Mouse (Mus musculus): ENCODE measurements at regions not wholly inside any gene's neighbourhood (a gene's known extent, or its start where the extent isn't known, plus 50 kb on each side); places are given as distances from the start of the nearest gene placed in this dataset.

GRCm38 (mm10) chr8:34756916-34757315, 645.4 kb upstream of the Gm10131 start:
- Histone ChIP-seq H3K36me3 (ENCODE audit: control insufficient read depth, insufficient read depth, low read length) (no peaks in the 10 kb centered on the region), H3K9ac (replicated peaks; ENCODE audit: low read depth, low read length) (no peak overlapping the region), H3K4me1 (ENCODE audit: control insufficient read depth, insufficient read depth, low read length) (no peaks in the 10 kb centered on the region), H3K4me3 (ENCODE audit: low read depth, low read length) (no peak overlapping the region), H3K27me3 (ENCODE audit: control insufficient read depth, insufficient read depth, low read length) (no peaks in the 10 kb centered on the region), H3K9me3 (ENCODE audit: control insufficient read depth, low read depth, low read length) (no peaks in the 10 kb centered on the region), H3K4me2 (replicated peaks; ENCODE audit: low read depth, low read length) (no peak overlapping the region), H3K27ac (ENCODE audit: low read length) (no peak overlapping the region)
- WGBS = 97% methylated on average over 2 of the region's 2 CpGs
- no peak for ATAC-seq (ENCODE audit: insufficient number of reproducible peaks, insufficient read depth, low FRiP score, low read depth)

GRCm38 (mm10) chr8:34756171-34756570, 644.6 kb upstream of the Gm10131 start:
- Histone ChIP-seq H3K4me1 (ENCODE audit: control insufficient read depth, insufficient read depth, low read length) (no peaks in the 10 kb centered on the region), H3K4me3 (ENCODE audit: low read depth, low read length) (no peak overlapping the region), H3K4me2 (replicated peaks; ENCODE audit: low read depth, low read length) (no peak overlapping the region), H3K36me3 (ENCODE audit: control insufficient read depth, insufficient read depth, low read length) (no peaks in the 10 kb centered on the region), H3K9ac (replicated peaks; ENCODE audit: low read depth, low read length) (no peak overlapping the region), H3K27ac (ENCODE audit: low read length) (no peak overlapping the region), H3K9me3 (ENCODE audit: control insufficient read depth, low read depth, low read length) (no peaks in the 10 kb centered on the region), H3K27me3 (ENCODE audit: control insufficient read depth, insufficient read depth, low read length) (no peaks in the 10 kb centered on the region)
- 91% methylated on average over 4 of the region's 4 CpGs for WGBS
- no peak for ATAC-seq (ENCODE audit: insufficient number of reproducible peaks, insufficient read depth, low FRiP score, low read depth)

- Histone ChIP-seq H3K4me3 (ENCODE audit: low read depth, low read length) (no peak overlapping the region), H3K27ac (ENCODE audit: low read length) (no peak overlapping the region), H3K4me1 (ENCODE audit: control insufficient read depth, insufficient read depth, low read length) (no peaks in the 10 kb centered on the region), H3K27me3 (ENCODE audit: control insufficient read depth, insufficient read depth, low read length) (no peaks in the 10 kb centered on the region), H3K9me3 (ENCODE audit: control insufficient read depth, low read depth, low read length) (no peaks in the 10 kb centered on the region), H3K36me3 (ENCODE audit: control insufficient read depth, insufficient read depth, low read length) (no peaks in the 10 kb centered on the region), H3K9ac (replicated peaks; ENCODE audit: low read depth, low read length) (no peak overlapping the region), H3K4me2 (replicated peaks; ENCODE audit: low read depth, low read length) (no peak overlapping the region)
- WGBS = 83% methylated on average over 4 of the region's 4 CpGs
- ATAC-seq (ENCODE audit: insufficient number of reproducible peaks, insufficient read depth, low FRiP score, low read depth) = no peak
Observed at GRCm38 (mm10) chr8:34755480-34755879, 643.9 kb upstream of the Gm10131 start.

- no peak for ATAC-seq (ENCODE audit: insufficient number of reproducible peaks, insufficient read depth, low FRiP score, low read depth)
Observed at GRCm38 (mm10) chr8:34753046-34753445, 641.5 kb upstream of the Gm10131 start.

GRCm38 (mm10) chr8:34748521-34748920, 637.0 kb upstream of the Gm10131 start:
- whole genome bisulfite sequencing = 73% methylated on average over 8 of the region's 8 CpGs
- H3K27me3 ChIP-seq (ENCODE audit: control insufficient read depth, insufficient read depth, low read length) = no peaks in the 10 kb centered on the region
- H3K36me3 ChIP-seq (ENCODE audit: control insufficient read depth, insufficient read depth, low read length) = no peaks in the 10 kb centered on the region
- no peak overlapping the region for H3K4me2 ChIP-seq (replicated peaks; ENCODE audit: low read depth, low read length)
- H3K4me3 ChIP-seq (ENCODE audit: low read depth, low read length) = no peak overlapping the region
- no peak overlapping the region for H3K9ac ChIP-seq (replicated peaks; ENCODE audit: low read depth, low read length)
- ATAC-seq (ENCODE audit: insufficient number of reproducible peaks, insufficient read depth, low FRiP score, low read depth) = no peak
- H3K4me1 ChIP-seq (ENCODE audit: control insufficient read depth, insufficient read depth, low read length) = no peaks in the 10 kb centered on the region
- H3K9me3 ChIP-seq (ENCODE audit: control insufficient read depth, low read depth, low read length) = no peaks in the 10 kb centered on the region
- H3K27ac ChIP-seq (ENCODE audit: low read length) = no peak overlapping the region

More at GRCm38 (mm10) chr8:34753046-34753445, 641.5 kb upstream of the Gm10131 start:
- Histone ChIP-seq H3K9me3 (ENCODE audit: control insufficient read depth, low read depth, low read length) (no peaks in the 10 kb centered on the region), H3K4me3 (ENCODE audit: low read depth, low read length) (no peak overlapping the region), H3K27ac (ENCODE audit: low read length) (no peak overlapping the region), H3K27me3 (ENCODE audit: control insufficient read depth, insufficient read depth, low read length) (no peaks in the 10 kb centered on the region), H3K36me3 (ENCODE audit: control insufficient read depth, insufficient read depth, low read length) (no peaks in the 10 kb centered on the region), H3K4me2 (replicated peaks; ENCODE audit: low read depth, low read length) (no peak overlapping the region), H3K4me1 (ENCODE audit: control insufficient read depth, insufficient read depth, low read length) (no peaks in the 10 kb centered on the region), H3K9ac (replicated peaks; ENCODE audit: low read depth, low read length) (no peak overlapping the region)
- 48% methylated on average over 10 of the region's 10 CpGs for WGBS

- no peaks in the 10 kb centered on the region for H3K9me3 ChIP-seq (ENCODE audit: control insufficient read depth, low read depth, low read length)
- H3K9ac ChIP-seq (replicated peaks; ENCODE audit: low read depth, low read length) = no peak overlapping the region
- H3K4me1 ChIP-seq (ENCODE audit: control insufficient read depth, insufficient read depth, low read length) = no peaks in the 10 kb centered on the region
- H3K4me2 ChIP-seq (replicated peaks; ENCODE audit: low read depth, low read length) = no peak overlapping the region
- H3K4me3 ChIP-seq (ENCODE audit: low read depth, low read length) = no peak overlapping the region
- no peak overlapping the region for H3K27ac ChIP-seq (ENCODE audit: low read length)
- ATAC-seq (ENCODE audit: insufficient number of reproducible peaks, insufficient read depth, low FRiP score, low read depth) = no peak
- 93% methylated on average over 7 of the region's 7 CpGs for WGBS
- H3K36me3 ChIP-seq (ENCODE audit: control insufficient read depth, insufficient read depth, low read length) = no peaks in the 10 kb centered on the region
- H3K27me3 ChIP-seq (ENCODE audit: control insufficient read depth, insufficient read depth, low read length) = no peaks in the 10 kb centered on the region
Observed at GRCm38 (mm10) chr8:34745706-34746105, 634.2 kb upstream of the Gm10131 start.

- Histone ChIP-seq H3K4me2 (replicated peaks; ENCODE audit: low read depth, low read length) (no peak overlapping the region), H3K9ac (replicated peaks; ENCODE audit: low read depth, low read length) (no peak overlapping the region), H3K4me3 (ENCODE audit: low read depth, low read length) (no peak overlapping the region), H3K4me1 (ENCODE audit: control insufficient read depth, insufficient read depth, low read length) (no peaks in the 10 kb centered on the region), H3K9me3 (ENCODE audit: control insufficient read depth, low read depth, low read length) (no peaks in the 10 kb centered on the region), H3K27me3 (ENCODE audit: control insufficient read depth, insufficient read depth, low read length) (no peaks in the 10 kb centered on the region), H3K27ac (ENCODE audit: low read length) (no peak overlapping the region), H3K36me3 (ENCODE audit: control insufficient read depth, insufficient read depth, low read length) (no peaks in the 10 kb centered on the region)
- WGBS = 60% methylated on average over 4 of the region's 4 CpGs
- no peak for ATAC-seq (ENCODE audit: insufficient number of reproducible peaks, insufficient read depth, low FRiP score, low read depth)
Observed at GRCm38 (mm10) chr8:34744682-34745081, 633.1 kb upstream of the Gm10131 start.

- no peaks in the 10 kb centered on the region for H3K36me3 ChIP-seq (ENCODE audit: control insufficient read depth, insufficient read depth, low read length)
- no peak overlapping the region for H3K4me3 ChIP-seq (ENCODE audit: low read depth, low read length)
- H3K9ac ChIP-seq (replicated peaks; ENCODE audit: low read depth, low read length) = no peak overlapping the region
- ATAC-seq (ENCODE audit: insufficient number of reproducible peaks, insufficient read depth, low FRiP score, low read depth) = no peak
- H3K27me3 ChIP-seq (ENCODE audit: control insufficient read depth, insufficient read depth, low read length) = no peaks in the 10 kb centered on the region
- no peaks in the 10 kb centered on the region for H3K9me3 ChIP-seq (ENCODE audit: control insufficient read depth, low read depth, low read length)
- no peaks in the 10 kb centered on the region for H3K4me1 ChIP-seq (ENCODE audit: control insufficient read depth, insufficient read depth, low read length)
- H3K27ac ChIP-seq (ENCODE audit: low read length) = no peak overlapping the region
- no peak overlapping the region for H3K4me2 ChIP-seq (replicated peaks; ENCODE audit: low read depth, low read length)
Observed at GRCm38 (mm10) chr8:34744179-34744578, 632.6 kb upstream of the Gm10131 start.

GRCm38 (mm10) chr8:34743137-34743536, 631.6 kb upstream of the Gm10131 start:
- H3K4me1 ChIP-seq (ENCODE audit: control insufficient read depth, insufficient read depth, low read length) = no peaks in the 10 kb centered on the region
- ATAC-seq (ENCODE audit: insufficient number of reproducible peaks, insufficient read depth, low FRiP score, low read depth) = no peak
- no peak overlapping the region for H3K4me2 ChIP-seq (replicated peaks; ENCODE audit: low read depth, low read length)
- 49% methylated on average over 6 of the region's 6 CpGs for WGBS
- H3K9me3 ChIP-seq (ENCODE audit: control insufficient read depth, low read depth, low read length) = no peaks in the 10 kb centered on the region
- no peaks in the 10 kb centered on the region for H3K27me3 ChIP-seq (ENCODE audit: control insufficient read depth, insufficient read depth, low read length)
- no peak overlapping the region for H3K4me3 ChIP-seq (ENCODE audit: low read depth, low read length)
- no peaks in the 10 kb centered on the region for H3K36me3 ChIP-seq (ENCODE audit: control insufficient read depth, insufficient read depth, low read length)
- no peak overlapping the region for H3K9ac ChIP-seq (replicated peaks; ENCODE audit: low read depth, low read length)
- no peak overlapping the region for H3K27ac ChIP-seq (ENCODE audit: low read length)
